Mouse (Mus musculus): ENCODE results near the gene Cfc1. TPM values are rescaled to one million over a fixed set of nuclear protein-coding genes. Genes with fewer than 3 reads are reported as not detected.

Cfc1 gene
- total and polyA plus RNA-seq, 3 experiments: not detected

- Histone ChIP-seq H3K79me2 (ENCODE audit: control insufficient read depth, insufficient read depth, low read length, poor library complexity) (no peaks in the 10 kb centered on the region), H3K4me1 (ENCODE audit: control insufficient read depth in 1 of 2, insufficient read depth in 2 of 2, low read length in 2 of 2) (no peaks in the 10 kb centered on the region), H3K4me3 (ENCODE audit: control insufficient read depth in 1 of 2, insufficient read depth in 1 of 2, low read depth in 2 of 2, low read length in 2 of 2) (no peak overlapping the region), H3K27ac (ENCODE audit: control insufficient read depth, low read depth, low read length) (no peak overlapping the region), H3K9ac (ENCODE audit: control insufficient read depth, low read depth, low read length, poor library complexity, severe bottlenecking) (no peak overlapping the region), H3K36me3 (ENCODE audit: control insufficient read depth in 1 of 2, insufficient read depth in 2 of 2, low read length in 2 of 2) (no peaks in the 10 kb centered on the region), H3K27me3 (ENCODE audit: control insufficient read depth in 1 of 2, insufficient read depth in 2 of 2, low read length in 2 of 2) (no peaks in the 10 kb centered on the region), H3K9me3 (replicated peaks; ENCODE audit: insufficient read depth, low read length) (no peaks in the 10 kb centered on the region)
- no peak for DNase-seq (ENCODE audit: low read depth, low spot score)
- TF ChIP-seq GATA1 (IDR thresholded peaks at IDR 0.05; ENCODE audit: low read depth, low read length) (no peak), MAFK (IDR thresholded peaks at IDR 0.05; ENCODE audit: borderline replicate concordance, low read depth, low read length) (no peak), E2F4 (IDR thresholded peaks at IDR 0.05; ENCODE audit: borderline replicate concordance, low read depth, low read length) (no peak)
Measured at GRCm38 (mm10) chr1:34584736-34585135, 49.3 kb downstream of the Cfc1 start.

- H3K4me1 ChIP-seq (ENCODE audit: control insufficient read depth in 1 of 2, insufficient read depth in 2 of 2, low read length in 2 of 2): no peaks in the 10 kb centered on the region
- no peaks in the 10 kb centered on the region for H3K9me3 ChIP-seq (replicated peaks; ENCODE audit: insufficient read depth, low read length)
- H3K9ac ChIP-seq (ENCODE audit: control insufficient read depth, low read depth, low read length, poor library complexity, severe bottlenecking): no peak overlapping the region
- H3K36me3 ChIP-seq (ENCODE audit: control insufficient read depth in 1 of 2, insufficient read depth in 2 of 2, low read length in 2 of 2): no peaks in the 10 kb centered on the region
- no peak for TF ChIP-seq BHLHE40 (IDR thresholded peaks at IDR 0.05; ENCODE audit: borderline replicate concordance, low read depth, low read length)
- no peak for TF ChIP-seq CHD1 (IDR thresholded peaks at IDR 0.05; ENCODE audit: low read depth, low read length)
- TF ChIP-seq TAL1 (IDR thresholded peaks at IDR 0.05; ENCODE audit: low read length): no peak
- TF ChIP-seq E2F4 (IDR thresholded peaks at IDR 0.05; ENCODE audit: borderline replicate concordance, low read depth, low read length): no peak
- no peak for TF ChIP-seq UBTF (IDR thresholded peaks at IDR 0.05; ENCODE audit: borderline replicate concordance, insufficient read depth, low read depth, low read length)
- TF ChIP-seq MXI1 (IDR thresholded peaks at IDR 0.05; ENCODE audit: low read depth, low read length): no peak
- no peak for TF ChIP-seq SMC3 (IDR thresholded peaks at IDR 0.05; ENCODE audit: low read depth, low read length)
- no peak for TF ChIP-seq GATA1 (IDR thresholded peaks at IDR 0.05; ENCODE audit: low read depth, low read length)
- no peak for TF ChIP-seq ELF1 (IDR thresholded peaks at IDR 0.05; ENCODE audit: low read depth, low read length)
- no peak for TF ChIP-seq MEF2A (IDR thresholded peaks at IDR 0.05; ENCODE audit: extremely low read depth, insufficient replicate concordance, low read depth, low read length, poor library complexity, severe bottlenecking)
- no peak for TF ChIP-seq ZKSCAN1 (IDR thresholded peaks at IDR 0.05; ENCODE audit: low read depth, low read length)
- no peak for TF ChIP-seq CHD2 (IDR thresholded peaks at IDR 0.05; ENCODE audit: low read length)
- H3K27me3 ChIP-seq (ENCODE audit: control insufficient read depth in 1 of 2, insufficient read depth in 2 of 2, low read length in 2 of 2): no peaks in the 10 kb centered on the region
- H3K27ac ChIP-seq (ENCODE audit: control insufficient read depth, low read depth, low read length): no peak overlapping the region
- no peak for DNase-seq (ENCODE audit: low read depth, low spot score)
- no peak overlapping the region for H3K4me3 ChIP-seq (ENCODE audit: control insufficient read depth in 1 of 2, insufficient read depth in 1 of 2, low read depth in 2 of 2, low read length in 2 of 2)
- H3K79me2 ChIP-seq (ENCODE audit: control insufficient read depth, insufficient read depth, low read length, poor library complexity): no peaks in the 10 kb centered on the region
Measured at GRCm38 (mm10) chr1:34587298-34588096, 52.0 kb downstream of the Cfc1 start.

Other genes starting within 250 kb of the Cfc1 start
- gene Ccdc115, start 96.0 kb upstream of the Cfc1 start, total RNA-seq (2012; rRNA removed): 60.9 and 63.4 TPM in 2 replicates
- 10 to 100 TPM in 1 of 2 experiments, not detected in 1; 78.7 TPM for gene Ccdc115, start 96.0 kb upstream of the Cfc1 start, polyA plus RNA-seq (2012; ENCODE audit: insufficient read depth in 1 of 2, insufficient read length in 2 of 2, low read depth in 1 of 2, low replicate concordance in 2 of 2, missing spikeins in 1 of 2)
- 125 and 137 TPM in 2 replicates for gene Imp4, start 95.8 kb upstream of the Cfc1 start, total RNA-seq (2012; rRNA removed)
- 100 to 1,000 TPM in 1 of 2 experiments, 10 to 100 TPM in 1; 57.8 to 204 TPM for gene Imp4, start 95.8 kb upstream of the Cfc1 start, polyA plus RNA-seq (2012; ENCODE audit: insufficient read depth in 1 of 2, insufficient read length in 2 of 2, low read depth in 1 of 2, low replicate concordance in 2 of 2, missing spikeins in 1 of 2)
- 58.7 and 73.3 TPM in 2 replicates for gene Ptpn18, start 75.9 kb upstream of the Cfc1 start, total RNA-seq (2012; rRNA removed)
- gene Ptpn18, start 75.9 kb upstream of the Cfc1 start, polyA plus RNA-seq (2012; ENCODE audit: insufficient read depth in 1 of 2, insufficient read length in 2 of 2, low read depth in 1 of 2, low replicate concordance in 2 of 2, missing spikeins in 1 of 2): 10 to 100 TPM in 1 of 2 experiments, not detected in 1; 39.1 TPM
- gene Prss39, start 37.2 kb upstream of the Cfc1 start, total RNA-seq (2012; rRNA removed): not detected in 2 replicates
- under 1 TPM in 1 of 2 experiments, not detected in 1; 0.06 TPM for gene Prss39, start 37.2 kb upstream of the Cfc1 start, polyA plus RNA-seq (2012; ENCODE audit: insufficient read depth in 1 of 2, insufficient read length in 2 of 2, low read depth in 1 of 2, low replicate concordance in 2 of 2, missing spikeins in 1 of 2)
- gene Prss40, start 25.3 kb downstream of the Cfc1 start, total RNA-seq (2012; rRNA removed): not detected in 2 replicates
- gene Prss40, start 25.3 kb downstream of the Cfc1 start, polyA plus RNA-seq (2012; ENCODE audit: insufficient read depth in 1 of 2, insufficient read length in 2 of 2, low read depth in 1 of 2, low replicate concordance in 2 of 2, missing spikeins in 1 of 2): not detected
- gene Amer3, start 44.0 kb downstream of the Cfc1 start, total RNA-seq (2012; rRNA removed): not detected in 2 replicates
- gene Amer3, start 44.0 kb downstream of the Cfc1 start, polyA plus RNA-seq (2012; ENCODE audit: insufficient read depth in 1 of 2, insufficient read length in 2 of 2, low read depth in 1 of 2, low replicate concordance in 2 of 2, missing spikeins in 1 of 2): not detected